Mouse (Mus musculus): ENCODE measurements around the gene Pdzd11. TPM values are rescaled to one million over a fixed set of nuclear protein-coding genes. Genes with fewer than 3 reads are reported as not detected.

Pdzd11 gene
- polyA plus RNA-seq (2017; shearing (Covaris generic)), result 18.5 TPM

DNA sequence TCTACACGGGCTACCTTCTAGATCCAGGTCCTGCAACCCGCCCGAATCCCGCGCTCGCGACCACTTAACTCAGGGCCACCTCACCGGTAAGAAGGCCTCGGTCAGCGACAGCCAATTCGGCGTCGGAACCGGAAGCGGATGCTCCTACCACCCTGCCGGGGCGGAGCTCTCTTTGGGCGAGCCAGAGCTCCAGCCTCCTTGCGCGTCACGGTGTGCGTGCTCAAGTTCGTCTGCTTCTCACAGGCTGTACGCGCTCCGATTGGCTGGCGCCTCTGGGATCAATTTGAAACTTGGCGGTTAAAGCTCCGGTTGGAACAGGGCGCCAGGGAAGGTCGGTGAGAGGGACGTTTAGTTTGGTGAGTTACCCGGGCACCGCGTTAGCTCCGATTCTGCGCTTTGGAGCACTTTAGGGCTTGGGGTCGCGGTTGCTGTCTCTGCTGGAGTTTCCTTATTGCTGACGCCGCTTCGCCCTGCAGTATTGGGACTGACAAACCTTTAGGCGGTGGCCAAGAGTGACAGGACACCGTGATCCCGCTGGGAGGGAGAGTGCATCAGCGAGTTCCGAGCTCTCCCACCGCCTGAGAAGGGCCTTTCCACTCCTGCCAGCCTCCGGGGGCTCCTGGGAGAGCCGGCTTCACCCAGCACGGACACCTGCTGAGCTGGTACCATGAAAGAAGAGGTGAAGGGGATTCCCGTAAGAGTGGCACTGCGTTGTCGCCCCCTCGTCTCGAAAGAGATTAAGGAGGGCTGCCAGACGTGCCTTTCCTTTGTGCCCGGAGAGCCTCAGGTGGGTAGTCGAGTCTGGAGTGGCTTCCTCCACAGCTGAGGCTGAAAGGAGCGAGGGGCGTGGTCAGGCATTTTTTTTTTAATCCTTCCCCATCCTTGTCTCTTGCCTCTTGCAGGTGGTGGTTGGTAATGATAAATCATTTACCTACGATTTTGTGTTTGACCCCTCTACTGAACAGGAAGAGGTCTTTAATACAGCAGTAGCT is at the start of gene Pdzd11:
Pdzd11 (minus strand) TSS at position 767 of the 992 bp plus-strand sequence.

DNA sequence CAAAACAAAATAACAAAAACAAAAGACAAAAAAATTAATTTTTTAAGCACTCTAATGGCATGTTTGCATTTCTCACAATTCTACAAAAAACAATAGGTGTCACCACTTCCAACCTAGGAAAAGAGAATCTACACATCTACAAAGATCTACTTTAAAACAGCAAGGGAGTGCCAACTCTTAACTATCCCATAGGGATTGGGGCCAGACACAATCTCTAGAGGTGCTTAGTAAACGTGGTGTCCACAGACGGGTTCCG is 894 bp downstream of the Pdzd11 start, which contains the start of gene Kif4:
Kif4 (plus strand) TSS at position 192 of the 256 bp plus-strand sequence.

DNA sequence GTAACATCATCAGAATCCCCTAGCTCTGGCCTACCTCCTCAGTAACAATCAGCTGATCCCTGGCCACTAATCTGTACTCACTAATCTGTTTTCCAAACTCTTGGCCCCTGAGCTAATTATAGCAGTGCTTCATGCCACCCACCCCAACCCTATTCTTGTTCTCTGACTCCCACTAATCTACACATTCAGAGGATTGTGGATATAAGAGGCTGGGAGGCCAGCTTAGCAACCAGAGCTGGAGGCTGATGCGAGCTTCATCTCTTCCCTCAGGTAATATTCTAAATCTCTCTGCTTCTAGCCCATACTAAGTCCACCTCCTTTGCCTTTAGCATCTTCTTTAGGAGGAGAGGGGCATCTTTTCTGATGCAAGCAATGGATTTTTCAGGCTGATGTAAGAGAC is 21.1 kb downstream of the Pdzd11 start, which contains the start of gene Arr3:
Arr3 (plus strand) TSS at position 184 of the 400 bp plus-strand sequence.

DNA sequence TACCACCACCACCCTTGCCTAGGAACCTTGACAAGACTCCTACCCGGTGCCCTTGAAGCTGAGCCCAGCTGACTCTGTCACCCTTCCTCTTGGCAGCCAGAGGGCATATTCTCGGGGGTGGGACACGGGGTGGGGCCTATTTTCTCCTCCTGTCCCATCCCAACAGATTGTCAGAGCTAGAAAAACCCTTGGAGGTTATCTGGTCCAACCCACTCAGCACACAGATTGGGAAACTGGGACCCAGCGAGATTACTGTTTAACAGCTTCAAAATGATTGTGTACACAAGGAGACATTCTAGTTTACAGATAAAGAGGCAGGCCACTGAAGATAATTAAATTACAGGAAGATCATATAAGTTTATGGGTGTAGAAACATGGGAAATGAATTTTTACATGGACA is 31.6 kb downstream of the Pdzd11 start, which contains the start of gene P2ry4:
P2ry4 (minus strand) TSS at position 79 of the 400 bp plus-strand sequence.

Other genes with a start within 250 kb of the Pdzd11 start
- gene Otud6a, start 197.6 kb downstream of the Pdzd11 start, polyA plus RNA-seq (2017; shearing (Covaris generic)), result not detected
- not detected for gene Awat2, start 183.9 kb downstream of the Pdzd11 start, polyA plus RNA-seq (2017; shearing (Covaris generic))
- 27.4 TPM for gene Igbp1, start 132.3 kb downstream of the Pdzd11 start, polyA plus RNA-seq (2017; shearing (Covaris generic))
- not detected for gene Dgat2l6, start 101.7 kb downstream of the Pdzd11 start, polyA plus RNA-seq (2017; shearing (Covaris generic))
- gene Awat1, start 54.3 kb downstream of the Pdzd11 start, polyA plus RNA-seq (2017; shearing (Covaris generic)), result not detected
- gene P2ry4, start 31.7 kb downstream of the Pdzd11 start, polyA plus RNA-seq (2017; shearing (Covaris generic)), result not detected
- gene Arr3, start 21.1 kb downstream of the Pdzd11 start, polyA plus RNA-seq (2017; shearing (Covaris generic)), result not detected
- gene Kif4, start 831 bp downstream of the Pdzd11 start, polyA plus RNA-seq (2017; shearing (Covaris generic)), result 0.32 TPM
- gene Gdpd2, start 103.3 kb upstream of the Pdzd11 start, polyA plus RNA-seq (2017; shearing (Covaris generic)), result not detected
- 6.6 TPM for gene Dlg3, start 141.2 kb upstream of the Pdzd11 start, polyA plus RNA-seq (2017; shearing (Covaris generic))

Data from naive thymus-derived CD4-positive, alpha-beta T cell, adult 5 months (primary cell).